Mouse (Mus musculus): ENCODE measurements around the gene Il6ra. TPM values are rescaled to one million over a fixed set of nuclear protein-coding genes. Genes with fewer than 3 reads are reported as not detected.

The Il6ra gene
- polyA plus RNA-seq, 1 experiment: not detected

DNA sequence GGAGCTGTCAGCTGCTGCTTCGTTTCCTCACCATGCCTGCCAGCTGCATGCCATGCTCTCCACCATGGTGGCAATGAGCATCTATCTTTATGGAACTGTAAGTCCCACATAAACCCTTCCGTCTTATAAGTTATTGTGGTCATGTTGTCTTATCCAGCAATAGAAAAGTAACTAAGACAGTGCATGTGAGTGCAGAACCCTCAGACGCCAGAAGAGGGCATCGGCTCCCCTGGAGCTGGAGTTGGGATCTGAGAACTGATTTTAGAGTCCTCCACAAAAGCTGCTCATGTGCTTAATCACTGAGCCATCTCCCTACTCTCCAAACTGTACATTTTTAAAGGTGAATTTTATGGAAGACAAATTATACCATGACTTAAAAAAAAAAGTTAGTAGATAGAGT is 95.9 kb downstream of the Il6ra start:
- no peaks in the 10 kb centered on the region for H3K4me1 ChIP-seq (ENCODE audit: control insufficient read depth, insufficient read depth, low read length)
- H3K4me3 ChIP-seq (ENCODE audit: insufficient read depth, low read depth, low read length): no peak overlapping the region
- no peak overlapping the region for H3K27ac ChIP-seq (ENCODE audit: insufficient read depth, low read depth, low read length)
- TF ChIP-seq CTCF (IDR thresholded peaks at IDR 0.05; ENCODE audit: insufficient read depth, low read depth, low read length) (no peak), POLR2A (IDR thresholded peaks at IDR 0.05; ENCODE audit: insufficient read depth, low read depth, low read length) (no peak)
- WGBS: 58% methylated on average over 4 of the region's 4 CpGs

Other genes with a start within 250 kb of the Il6ra start
- 226 and 246 TPM in 2 replicates for gene Adar, start 198.2 kb downstream of the Il6ra start, polyA plus RNA-seq (2012; ENCODE audit: insufficient read depth, insufficient read length, low replicate concordance, missing spikeins)
- gene Chrnb2, start 148.6 kb downstream of the Il6ra start, polyA plus RNA-seq (2012; ENCODE audit: insufficient read depth, insufficient read length, low replicate concordance, missing spikeins): not detected in 2 replicates
- 231 TPM in 1 of 2 replicates, not detected in the other for gene Ube2q1, start 139.6 kb downstream of the Il6ra start, polyA plus RNA-seq (2012; ENCODE audit: insufficient read depth, insufficient read length, low replicate concordance, missing spikeins)
- gene She, start 81.8 kb downstream of the Il6ra start, polyA plus RNA-seq (2012; ENCODE audit: insufficient read depth, insufficient read length, low replicate concordance, missing spikeins): not detected in 2 replicates
- gene Atp8b2, start 50.3 kb upstream of the Il6ra start, polyA plus RNA-seq (2012; ENCODE audit: insufficient read depth, insufficient read length, low replicate concordance, missing spikeins): not detected in 2 replicates
- gene Hax1, start 85.6 kb upstream of the Il6ra start, polyA plus RNA-seq (2012; ENCODE audit: insufficient read depth, insufficient read length, low replicate concordance, missing spikeins): not detected in 2 replicates
- not detected in 2 replicates for gene 4933434E20Rik, start 138.4 kb upstream of the Il6ra start, polyA plus RNA-seq (2012; ENCODE audit: insufficient read depth, insufficient read length, low replicate concordance, missing spikeins)
- gene Ubap2l, start 139.4 kb upstream of the Il6ra start, polyA plus RNA-seq (2012; ENCODE audit: insufficient read depth, insufficient read length, low replicate concordance, missing spikeins): 263 TPM in 1 of 2 replicates, not detected in the other
- gene Tpm3, start 159.5 kb upstream of the Il6ra start, polyA plus RNA-seq (2012; ENCODE audit: insufficient read depth, insufficient read length, low replicate concordance, missing spikeins): 441 TPM in 1 of 2 replicates, not detected in the other
- gene Nup210l, start 190.9 kb upstream of the Il6ra start, polyA plus RNA-seq (2012; ENCODE audit: insufficient read depth, insufficient read length, low replicate concordance, missing spikeins): not detected in 2 replicates

Measured in olfactory bulb, adult 2 months (tissue).